Mouse (Mus musculus) myocyte (in vitro differentiated cells): ENCODE measurements around the gene Susd1. TPM values are rescaled to one million over a fixed set of nuclear protein-coding genes. Genes with fewer than 3 reads are reported as not detected.

ENCODE experiments used
- H3K27me3 ChIP-seq: one replicate; pipeline ENCODE4 v1.6.1; 2011; ENCODE audit not compliant: control insufficient read depth, insufficient read depth, insufficient read length
- H3K36me3 ChIP-seq: one replicate; pipeline ENCODE4 v1.6.1; 2011; ENCODE audit not compliant: control insufficient read depth, insufficient read depth
- H3K4me2 ChIP-seq: one replicate; pipeline ENCODE4 v1.6.1; 2011; ENCODE audit warnings: low read depth, control low read depth
- H3K4me3 ChIP-seq: one replicate; pipeline ENCODE4 v1.5.1; 2011; ENCODE audit warnings: mild to moderate bottlenecking, control low read depth, moderate library complexity
- H3K79me2 ChIP-seq: one replicate; pipeline ENCODE4 v1.6.1; 2011; ENCODE audit not compliant: control insufficient read depth, insufficient read depth
- H3ac ChIP-seq: one replicate; pipeline ENCODE4 v1.6.1; 2011; ENCODE audit not compliant: control insufficient read depth, insufficient read length
- CEBPB ChIP-seq: IDR thresholded peaks from 2 replicates; pipeline ENCODE4 v1.6.1; 2011; ENCODE audit warnings: mild to moderate bottlenecking, moderate library complexity; ENCODE audit not compliant: poor library complexity, insufficient read depth, severe bottlenecking
- E2F4 ChIP-seq: IDR thresholded peaks from one replicate; pipeline ENCODE4 v1.6.1; 2011; ENCODE audit warnings: mild to moderate bottlenecking, control low read depth, moderate library complexity; ENCODE audit not compliant: insufficient read depth
- MAX ChIP-seq: IDR thresholded peaks from one replicate; pipeline ENCODE4 v1.6.1; 2011; ENCODE audit warnings: low read depth, mild to moderate bottlenecking, control low read depth
- MYOD1 ChIP-seq, 3 experiments: IDR thresholded peaks; one replicate each; pipeline ENCODE4 v1.6.1; 2011; ENCODE audit warnings: control low read depth in 2 of 3, low read depth in 2 of 3, mild to moderate bottlenecking in 2 of 3, moderate library complexity in 1 of 3; ENCODE audit not compliant: insufficient read length in 2 of 3, control insufficient read depth in 1 of 3
- MYOG ChIP-seq, 3 experiments: IDR thresholded peaks; one replicate each; pipeline ENCODE4 v1.6.1; 2011; ENCODE audit warnings: control low read depth in 2 of 3, low read depth in 2 of 3, mild to moderate bottlenecking in 2 of 3; ENCODE audit not compliant: insufficient read length in 2 of 3, control insufficient read depth in 1 of 3, insufficient read depth in 1 of 3
- POLR2A ChIP-seq: IDR thresholded peaks from one replicate; pipeline ENCODE4 v1.6.1; 2011; ENCODE audit warnings: low read depth, mild to moderate bottlenecking, control low read depth, moderate library complexity; ENCODE audit not compliant: insufficient read length
- POLR2AphosphoS2 ChIP-seq: IDR thresholded peaks from one replicate; pipeline ENCODE4 v1.6.1; 2011; ENCODE audit warnings: low read depth, control low read depth; ENCODE audit not compliant: insufficient read length
- REST ChIP-seq: IDR thresholded peaks from one replicate; pipeline ENCODE4 v1.6.1; 2011; ENCODE audit warnings: mild to moderate bottlenecking, control low read depth, moderate library complexity; ENCODE audit not compliant: insufficient read depth, insufficient read length
- SRF ChIP-seq: IDR thresholded peaks from one replicate; pipeline ENCODE4 v1.6.1; 2011; ENCODE audit warnings: low read depth; ENCODE audit not compliant: control insufficient read depth, insufficient read length
- TCF12 ChIP-seq: IDR thresholded peaks from one replicate; pipeline ENCODE4 v1.6.1; 2011; ENCODE audit warnings: mild to moderate bottlenecking, control low read depth; ENCODE audit not compliant: poor library complexity, insufficient read depth, severe bottlenecking
- TCF3 ChIP-seq: IDR thresholded peaks from one replicate; pipeline ENCODE4 v1.6.1; 2011; ENCODE audit warnings: low read depth, control low read depth; ENCODE audit not compliant: insufficient read length
- USF1 ChIP-seq: IDR thresholded peaks from one replicate; pipeline ENCODE4 v1.6.1; 2011; ENCODE audit warnings: low read depth, mild to moderate bottlenecking, control low read depth, moderate library complexity
- polyA plus RNA-seq: library from polyadenylated mRNA; unstranded; fragments of >200 nt; fragmentation: generic; extraction: Trizol; gene quantifications from one replicate; pipeline ENCODE4 v1.2.1, GENCODE M21; 2012; ENCODE audit warnings: missing spikeins

Gene Susd1
- polyA plus RNA-seq, 1 experiment = 0.55 TPM

GRCm38 (mm10) chr4:59462494-59462893 is 24.1 kb upstream of the Susd1 start:
- H3K4me3 ChIP-seq = no peak overlapping the region
- no peak overlapping the region for H3ac ChIP-seq
- H3K27me3 ChIP-seq = no peaks in the 10 kb centered on the region
- no peaks in the 10 kb centered on the region for H3K79me2 ChIP-seq
- H3K4me2 ChIP-seq = no peak overlapping the region
- TF ChIP-seq MYOG (IDR thresholded peaks at IDR 0.05; ENCODE audit: control insufficient read depth in 1 of 3, insufficient read depth in 1 of 3, insufficient read length in 2 of 3, low read depth in 2 of 3) = no peak
- TF ChIP-seq TCF3 = no peak
- TF ChIP-seq POLR2AphosphoS2 = no peak
- no peak for TF ChIP-seq POLR2A
- TF ChIP-seq E2F4 = no peak
- no peak for TF ChIP-seq TCF12
- TF ChIP-seq MAX = no peak
- TF ChIP-seq REST = no peak
- no peak for TF ChIP-seq SRF
- TF ChIP-seq CEBPB = no peak
- no peak for TF ChIP-seq MYOD1 (IDR thresholded peaks at IDR 0.05; ENCODE audit: control insufficient read depth in 1 of 3, insufficient read length in 2 of 3, low read depth in 2 of 3)
- TF ChIP-seq USF1 = no peak
- H3K36me3 ChIP-seq = no peaks in the 10 kb centered on the region

DNA sequence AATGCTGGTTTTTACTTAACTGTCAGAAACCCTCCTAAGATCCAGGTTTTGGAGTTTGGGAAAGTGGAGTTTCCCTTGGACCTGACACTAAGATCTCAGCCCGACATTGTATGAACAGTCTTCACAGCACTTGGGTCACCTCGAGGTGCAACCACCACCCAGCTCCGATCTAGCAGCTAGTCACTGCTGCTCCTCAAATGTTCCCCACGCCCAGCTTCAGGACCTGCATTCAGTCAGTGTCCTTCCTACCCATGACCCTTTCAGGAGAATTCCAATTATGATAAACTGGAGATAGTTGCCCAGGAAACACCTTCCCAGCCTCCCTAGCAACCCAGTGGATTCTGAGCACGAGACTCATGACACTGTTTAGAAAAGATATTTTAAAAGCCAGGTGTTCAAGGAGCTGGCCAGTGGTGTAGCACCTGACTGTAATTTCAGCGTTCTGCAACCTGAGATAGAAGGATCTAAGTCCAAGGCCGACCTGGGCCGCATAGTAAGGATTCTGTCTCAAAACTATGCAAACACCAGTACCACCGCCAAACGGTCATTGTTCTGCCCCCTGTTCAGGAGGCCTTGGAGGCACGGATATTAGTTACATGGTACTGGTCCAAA is 22.8 kb upstream of the Susd1 start:
- no peak for TF ChIP-seq MYOD1 (IDR thresholded peaks at IDR 0.05; ENCODE audit: control insufficient read depth in 1 of 3, insufficient read length in 2 of 3, low read depth in 2 of 3)
- TF ChIP-seq SRF = no peak
- TF ChIP-seq MYOG (IDR thresholded peaks at IDR 0.05; ENCODE audit: control insufficient read depth in 1 of 3, insufficient read depth in 1 of 3, insufficient read length in 2 of 3, low read depth in 2 of 3) = no peak
- TF ChIP-seq TCF3 = no peak
- TF ChIP-seq MAX = no peak
- TF ChIP-seq POLR2AphosphoS2 = no peak
- TF ChIP-seq POLR2A = no peak
- no peak for TF ChIP-seq TCF12
- TF ChIP-seq CEBPB = no peak
- TF ChIP-seq USF1 = no peak
- TF ChIP-seq E2F4 = no peak
- TF ChIP-seq REST = no peak

DNA sequence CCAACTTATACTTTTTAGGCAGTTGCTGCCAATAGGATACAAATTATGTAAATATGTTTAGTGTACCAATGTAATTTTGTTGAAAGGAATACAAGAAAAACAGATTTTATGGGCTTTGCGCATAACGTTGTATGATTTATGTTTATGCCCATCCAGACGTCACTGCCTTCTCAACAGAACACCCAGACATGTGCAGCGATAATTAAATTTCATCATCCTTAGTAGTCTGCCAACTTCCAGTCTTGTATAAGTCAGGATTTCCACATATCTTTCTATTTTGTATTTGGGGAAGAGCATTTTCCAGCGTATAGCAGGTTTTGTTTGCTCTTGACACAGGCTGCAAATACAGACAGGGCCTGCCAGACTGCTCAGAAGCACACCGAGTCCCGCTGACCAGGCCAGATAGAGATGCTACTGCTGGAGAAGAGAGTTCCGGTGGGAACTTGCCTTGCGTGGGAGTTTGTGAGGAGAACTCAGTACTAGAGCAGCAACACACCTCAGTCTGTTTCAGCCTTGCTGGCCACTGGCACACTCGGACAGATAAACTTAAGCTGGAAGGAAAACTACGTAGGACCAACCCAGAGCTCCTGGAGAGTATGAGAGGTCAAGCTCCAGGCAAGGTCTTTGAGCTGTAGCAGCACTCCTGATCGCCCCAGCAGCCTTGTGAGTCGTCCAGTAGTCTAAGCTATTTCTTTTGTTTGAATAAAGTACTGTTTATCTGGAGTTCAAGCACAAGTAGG is 21.0 kb upstream of the Susd1 start:
- no peak overlapping the region for H3ac ChIP-seq
- no peaks in the 10 kb centered on the region for H3K79me2 ChIP-seq
- TF ChIP-seq USF1 = no peak
- no peak for TF ChIP-seq POLR2AphosphoS2
- TF ChIP-seq TCF12 = no peak
- no peak for TF ChIP-seq CEBPB
- no peak for TF ChIP-seq MAX
- H3K4me3 ChIP-seq = no peak overlapping the region
- no peaks in the 10 kb centered on the region for H3K36me3 ChIP-seq
- no peak overlapping the region for H3K4me2 ChIP-seq
- H3K27me3 ChIP-seq = no peaks in the 10 kb centered on the region

More for the DNA sequence above, 22.8 kb upstream of the Susd1 start:
- H3K27me3 ChIP-seq = no peaks in the 10 kb centered on the region
- H3K36me3 ChIP-seq = no peaks in the 10 kb centered on the region
- H3K4me3 ChIP-seq = no peak overlapping the region
- H3K79me2 ChIP-seq = no peaks in the 10 kb centered on the region
- H3ac ChIP-seq = no peak overlapping the region
- H3K4me2 ChIP-seq = no peak overlapping the region

- H3K27me3 ChIP-seq = no peaks in the 10 kb centered on the region
- no peak for TF ChIP-seq E2F4
- TF ChIP-seq REST = no peak
- no peak for TF ChIP-seq TCF12
- no peak for TF ChIP-seq MYOD1 (IDR thresholded peaks at IDR 0.05; ENCODE audit: control insufficient read depth in 1 of 3, insufficient read length in 2 of 3, low read depth in 2 of 3)
- no peak for TF ChIP-seq USF1
- no peak for TF ChIP-seq CEBPB
- TF ChIP-seq MAX = no peak
- no peak for TF ChIP-seq POLR2A
- no peak for TF ChIP-seq SRF
- TF ChIP-seq MYOG (IDR thresholded peaks at IDR 0.05; ENCODE audit: control insufficient read depth in 1 of 3, insufficient read depth in 1 of 3, insufficient read length in 2 of 3, low read depth in 2 of 3) = no peak
- no peak for TF ChIP-seq TCF3
- no peak for TF ChIP-seq POLR2AphosphoS2
These were observed 19.5 kb upstream of the Susd1 start for GRCm38 (mm10) chr4:59457941-59458340.

More at GRCm38 (mm10) chr4:59457941-59458340, 19.5 kb upstream of the Susd1 start:
- Histone ChIP-seq H3K4me3 (no peak overlapping the region), H3K4me2 (no peak overlapping the region), H3ac (no peak overlapping the region), H3K79me2 (no peaks in the 10 kb centered on the region), H3K36me3 (no peaks in the 10 kb centered on the region)
